Mouse (Mus musculus) lung, adult 2 months (tissue): ENCODE data around the gene Med19.

Source experiments
- CTCF ChIP-seq: fragments of 200-500 bp; IDR thresholded peaks from 2 replicates; pipeline ENCODE4 v1.5.1; 2011; ENCODE audit warnings: mild to moderate bottlenecking, low read length, control low read depth; ENCODE audit not compliant: insufficient read depth
- POLR2A ChIP-seq: fragments of 200-500 bp; IDR thresholded peaks from 2 replicates; pipeline ENCODE4 v1.6.1; 2011; ENCODE audit warnings: low read depth, mild to moderate bottlenecking, control low read depth, low read length, borderline replicate concordance; ENCODE audit errors: extremely low read depth

- no peak for TF ChIP-seq CTCF
- no peak for TF ChIP-seq POLR2A
Measured at GRCm38 (mm10) chr2:84679016-84679415, 814 bp downstream of the Med19 start, which contains the start of gene Tmx2.
